Mouse (Mus musculus) liver, adult 10 weeks (tissue): Measurements from ENCODE around the gene Slc6a6. TPM values are rescaled to one million over a fixed set of nuclear protein-coding genes. Genes with fewer than 3 reads are reported as not detected.

Experiments used
- polyA plus RNA-seq: library from polyadenylated mRNA; stranded (reverse); fragments of 350-450 nt; fragmentation: Illumina TruSeq; extraction: RNeasy Lipid Tissue Mini Kit (QIAGEN cat#74804); gene quantifications from one replicate; pipeline ENCODE4 v1.2.3, GENCODE M21; 2014; ENCODE audit warnings: low read depth, low replicate concordance

Slc6a6 gene
- 39.7 TPM for polyA plus RNA-seq

DNA sequence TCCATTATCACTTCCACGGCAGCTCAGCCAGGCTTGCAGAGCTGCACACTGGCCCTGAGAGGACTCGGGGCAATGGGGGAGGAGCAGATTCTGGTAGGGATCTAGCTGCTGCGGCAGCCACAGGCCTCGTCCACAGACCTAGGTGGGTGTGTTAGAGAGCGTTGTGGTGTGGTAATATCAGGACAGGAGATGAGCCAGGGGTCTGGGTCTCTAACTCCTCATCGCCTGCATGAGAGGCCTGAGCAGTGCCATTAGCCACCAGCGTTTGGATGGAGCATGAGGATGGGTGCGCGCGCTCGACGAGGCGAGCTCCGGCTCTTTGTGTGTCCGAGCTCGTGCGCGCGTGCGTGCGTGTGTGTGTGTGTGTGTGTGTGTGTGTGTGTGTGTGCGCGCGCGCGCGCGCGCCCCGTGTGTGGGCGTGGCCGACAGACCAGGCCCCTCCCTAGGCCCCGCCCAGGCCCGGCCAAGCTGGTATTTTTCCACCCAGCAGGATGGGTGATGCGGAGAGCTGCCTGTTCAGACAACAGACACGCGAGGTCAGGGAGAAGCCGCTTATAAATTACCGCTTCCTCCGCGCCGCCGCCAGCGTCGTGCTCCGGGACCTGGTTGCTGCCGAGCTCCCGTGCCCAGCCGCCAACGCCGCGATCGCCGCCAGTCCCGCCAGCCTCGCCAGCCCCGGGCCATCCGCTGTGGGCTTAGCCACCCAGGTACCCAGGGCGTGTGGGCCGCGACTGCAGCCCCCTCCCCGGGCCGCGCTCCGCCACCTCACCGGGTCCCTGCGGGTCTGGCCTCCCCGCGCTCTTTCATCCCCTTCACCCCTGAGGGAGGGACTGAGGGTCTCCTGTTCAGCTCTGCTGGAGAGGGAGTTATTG is at the start of gene Slc6a6:
Slc6a6 (plus strand) TSS at position 452 of the 872 bp plus-strand sequence.

Other genes with a start within 250 kb of the Slc6a6 start
- gene Chchd4, start 210.5 kb upstream of the Slc6a6 start, polyA plus RNA-seq: 5.0 TPM
- gene Tmem43, start 210.3 kb upstream of the Slc6a6 start, polyA plus RNA-seq: 2.3 TPM
- gene Xpc, start 168.2 kb upstream of the Slc6a6 start, polyA plus RNA-seq: 3.6 TPM
- 13.2 TPM for gene Lsm3, start 168.1 kb upstream of the Slc6a6 start, polyA plus RNA-seq
- gene Grip2, start 143.2 kb downstream of the Slc6a6 start, polyA plus RNA-seq: not detected
- 21.6 TPM for gene Ccdc174, start 194.0 kb downstream of the Slc6a6 start, polyA plus RNA-seq
- gene 4930590J08Rik, start 218.8 kb downstream of the Slc6a6 start, polyA plus RNA-seq: 0.21 TPM